Mouse (Mus musculus): Measurements from ENCODE around the gene Tyrp1. TPM values are rescaled to one million over a fixed set of nuclear protein-coding genes. Genes with fewer than 3 reads are reported as not detected.

Tyrp1 gene
- polyA plus RNA-seq, 1 experiment = not detected

- no peak overlapping the region for H3K4me3 ChIP-seq (ENCODE audit: insufficient read depth, low read length)
- no peak overlapping the region for H3K27ac ChIP-seq (ENCODE audit: insufficient read depth, low read length)
- TF ChIP-seq POLR2A (IDR thresholded peaks at IDR 0.05; ENCODE audit: low read depth, low read length) (no peak), CTCF (IDR thresholded peaks at IDR 0.05; ENCODE audit: borderline replicate concordance, insufficient read depth, low read length) (no peak)
- H3K4me1 ChIP-seq (ENCODE audit: control insufficient read depth, insufficient read depth, low read length) = no peaks in the 10 kb centered on the region
Observed at GRCm38 (mm10) chr4:80886631-80887030, 52.7 kb downstream of the Tyrp1 start.

- Histone ChIP-seq H3K4me3 (ENCODE audit: insufficient read depth, low read length) (no peak overlapping the region), H3K27ac (ENCODE audit: insufficient read depth, low read length) (no peak overlapping the region), H3K4me1 (ENCODE audit: control insufficient read depth, insufficient read depth, low read length) (no peaks in the 10 kb centered on the region)
- TF ChIP-seq POLR2A (IDR thresholded peaks at IDR 0.05; ENCODE audit: low read depth, low read length) (no peak), CTCF (IDR thresholded peaks at IDR 0.05; ENCODE audit: borderline replicate concordance, insufficient read depth, low read length) (no peak)
Observed at GRCm38 (mm10) chr4:80891004-80891403, 57.1 kb downstream of the Tyrp1 start.

GRCm38 (mm10) chr4:80895278-80895894, 61.5 kb downstream of the Tyrp1 start:
- Histone ChIP-seq H3K4me1 (ENCODE audit: control insufficient read depth, insufficient read depth, low read length) (no peaks in the 10 kb centered on the region), H3K4me3 (ENCODE audit: insufficient read depth, low read length) (no peak overlapping the region), H3K27ac (ENCODE audit: insufficient read depth, low read length) (no peak overlapping the region)
- TF ChIP-seq CTCF (IDR thresholded peaks at IDR 0.05; ENCODE audit: borderline replicate concordance, insufficient read depth, low read length) = no peak
- no peak for TF ChIP-seq POLR2A (IDR thresholded peaks at IDR 0.05; ENCODE audit: low read depth, low read length)

Other genes with a start within 250 kb of the Tyrp1 start
- gene Lurap1l, start 76.5 kb downstream of the Tyrp1 start, polyA plus RNA-seq (2011; ENCODE audit: insufficient read length, low read depth, missing spikeins) = 81.9 and 92.6 TPM in 2 replicates